Mouse (Mus musculus) right cerebral cortex, adult 2 months (tissue): ENCODE data around the gene Rrp8.
A peak's percentile ranks its signal among the peaks of the same experiment; 100 is the strongest.

Experiments used
- DNase-seq, 2 experiments: peaks; one replicate each; pipeline ENCODE4 v3.0.0; 2021 to 2022; ENCODE audit warnings: low spot score in 2 of 2

Gene Rrp8

DNA sequence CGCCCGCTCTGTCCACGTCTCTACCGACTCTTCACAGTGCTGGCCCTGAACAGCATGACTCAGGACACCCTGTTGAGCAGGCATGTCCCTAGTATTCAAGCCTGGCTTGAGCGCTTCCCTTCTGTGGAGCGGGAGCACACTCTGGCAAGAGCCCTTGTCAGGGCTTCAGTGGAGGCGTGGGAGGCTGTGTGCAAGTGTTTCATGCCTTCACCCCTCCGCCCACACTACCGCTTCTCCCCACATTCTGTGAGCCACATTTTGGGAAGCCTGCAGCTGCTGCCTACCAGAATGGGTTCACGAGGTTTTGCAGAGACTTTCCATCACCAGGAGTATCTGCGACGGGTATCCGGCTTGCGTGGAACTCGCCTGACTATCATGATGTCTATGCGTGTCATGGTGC, 34.0 kb downstream of the Rrp8 start:
- DNase-seq: peak; percentile 13 to 39

DNA sequence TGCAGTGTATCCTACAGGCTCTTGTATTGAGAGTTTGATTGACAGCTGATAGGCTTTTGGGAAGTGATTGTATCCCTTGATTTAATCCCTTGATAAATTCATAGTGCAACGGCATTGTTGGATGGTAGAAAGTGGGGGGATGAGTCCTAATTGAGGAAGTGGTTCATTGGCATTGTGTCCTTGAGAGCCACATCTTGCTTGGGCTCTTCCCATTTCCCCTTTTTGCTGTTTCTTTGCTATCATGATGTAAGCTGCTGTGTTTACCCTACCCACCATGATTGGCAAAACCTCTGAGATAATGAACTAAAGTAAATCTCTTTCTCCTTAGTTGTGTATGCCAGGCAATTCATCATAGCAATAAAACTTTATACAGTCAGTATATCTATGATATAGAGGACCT, 46.3 kb downstream of the Rrp8 start:
- no peak for DNase-seq

DNA sequence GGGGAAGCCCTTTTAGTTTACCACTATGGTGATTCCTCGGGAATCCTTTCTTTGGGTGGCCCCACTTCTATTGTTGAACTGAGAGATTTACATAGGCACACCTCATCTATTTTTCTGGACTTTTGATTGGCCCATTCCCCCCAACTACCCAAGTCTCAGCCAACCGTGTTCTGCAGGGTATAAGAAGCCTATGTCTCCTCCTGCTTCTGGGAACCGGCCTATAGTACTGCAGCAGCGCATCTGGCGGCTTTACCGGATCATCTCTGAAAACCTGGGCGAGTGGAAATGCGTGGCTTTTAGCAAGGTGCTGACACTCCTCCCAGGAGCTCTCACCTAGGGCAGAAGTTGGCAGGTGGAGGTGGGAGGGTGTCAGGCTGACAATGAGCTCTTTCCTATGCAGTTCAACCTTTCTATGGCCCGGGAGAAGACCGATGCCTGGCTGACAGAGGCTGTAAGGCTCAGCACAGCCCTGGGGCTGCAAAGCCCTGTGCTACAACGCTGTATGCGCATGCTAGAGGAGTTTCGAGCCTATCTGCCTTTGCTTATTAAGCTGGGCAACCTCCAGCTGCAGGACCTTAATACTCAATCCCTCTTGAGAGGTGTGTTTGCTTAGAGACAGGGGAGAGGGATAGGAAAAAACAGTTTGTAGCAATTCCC, 51.5 kb downstream of the Rrp8 start:
- DNase-seq: no peak
